Mouse (Mus musculus) ES-E14 (cell line): Measurements from ENCODE around the gene Hlcs. TPM values are rescaled to one million over a fixed set of nuclear protein-coding genes. Genes with fewer than 3 reads are reported as not detected.
A peak's percentile ranks its signal among the peaks of the same experiment; 100 is the strongest.

Experiments
- DNase-seq: peaks from one replicate; pipeline ENCODE4 v3.0.0-alpha.2; 2013; ENCODE audit warnings: low read depth, low spot score
- H3K27ac ChIP-seq: 2 replicates; pipeline ENCODE4 v1.5.1; 2012; ENCODE audit warnings: low read depth, mild to moderate bottlenecking, low read length, moderate library complexity, mixed read lengths; ENCODE audit not compliant: poor library complexity, insufficient read depth, severe bottlenecking
- H3K36me3 ChIP-seq: 2 replicates; pipeline ENCODE4 v1.6.1; 2012; ENCODE audit warnings: mild to moderate bottlenecking, low read length, moderate library complexity, mixed read lengths; ENCODE audit not compliant: control insufficient read depth, poor library complexity, insufficient read depth, severe bottlenecking
- H3K4me1 ChIP-seq, 2 experiments: fragments of 150-350 bp in 1 of 2; sonication (generic) in 1 of 2; 2 replicates each; pipeline ENCODE4 v1.6.1; 2012; ENCODE audit warnings: low read length in 2 of 2, mild to moderate bottlenecking in 1 of 2, mixed read lengths in 1 of 2; ENCODE audit not compliant: control insufficient read depth in 2 of 2, insufficient read depth in 2 of 2, poor library complexity in 1 of 2
- H3K4me3 ChIP-seq, 2 experiments: fragments of 150-350 bp in 1 of 2; sonication (generic) in 1 of 2; 2 replicates each; pipeline ENCODE4 v1.5.1; 2012; ENCODE audit warnings: low read length in 2 of 2, low read depth in 1 of 2, mild to moderate bottlenecking in 1 of 2, mixed read lengths in 1 of 2; ENCODE audit not compliant: insufficient read depth in 1 of 2, poor library complexity in 1 of 2, severe bottlenecking in 1 of 2
- H3K9ac ChIP-seq: 2 replicates; pipeline ENCODE4 v1.6.1; 2012; ENCODE audit warnings: low read depth, mild to moderate bottlenecking, low read length, mixed read lengths; ENCODE audit not compliant: poor library complexity, insufficient read depth, severe bottlenecking
- H3K9me3 ChIP-seq: fragments of 150-350 bp; sonication (generic); 2 replicates; pipeline ENCODE4 v1.6.1; 2012; ENCODE audit warnings: low read depth, mild to moderate bottlenecking, low read length; ENCODE audit not compliant: control insufficient read depth, insufficient read depth
- CHD2 ChIP-seq: IDR thresholded peaks from 2 replicates; pipeline ENCODE4 v1.6.1; 2014; ENCODE audit warnings: mild to moderate bottlenecking, low read depth, low read length, inconsistent platforms
- HCFC1 ChIP-seq: IDR thresholded peaks from 2 replicates; pipeline ENCODE4 v1.6.1; 2012; ENCODE audit warnings: low read length, inconsistent platforms, borderline replicate concordance; ENCODE audit not compliant: insufficient read depth
- MAFK ChIP-seq: IDR thresholded peaks from 2 replicates; pipeline ENCODE4 v1.6.1; 2014; ENCODE audit warnings: mild to moderate bottlenecking, low read depth, low read length, inconsistent platforms; ENCODE audit not compliant: insufficient read depth
- ZC3H11A ChIP-seq: IDR thresholded peaks from 2 replicates; pipeline ENCODE4 v1.6.1; 2012; ENCODE audit warnings: low read depth, mild to moderate bottlenecking, inconsistent platforms, low read length, borderline replicate concordance
- ZNF384 ChIP-seq: IDR thresholded peaks from 2 replicates; pipeline ENCODE4 v1.6.1; 2012; ENCODE audit warnings: low read depth, low read length, inconsistent platforms
- in situ Hi-C, 2 experiments: fragments of 600-800 bp; cut with MboI; formaldehyde crosslinking; loops; one replicate each; pipeline ENCODE4 v1.15.1; 2025; ENCODE audit warnings: low sequenced_read_pairs in 2 of 2, inconsistent platforms in 1 of 2; ENCODE audit not compliant: unreplicated experiment in 2 of 2
- total RNA-seq: library from RNA; depleted of rRNA; stranded (reverse); fragments of 300-350 nt; gene quantifications from 2 replicates; pipeline ENCODE4 v1.2.3, GENCODE M21; 2012; rRNA removed

Gene Hlcs
- 5.2 and 10.1 TPM in 2 replicates for total RNA-seq

DNA sequence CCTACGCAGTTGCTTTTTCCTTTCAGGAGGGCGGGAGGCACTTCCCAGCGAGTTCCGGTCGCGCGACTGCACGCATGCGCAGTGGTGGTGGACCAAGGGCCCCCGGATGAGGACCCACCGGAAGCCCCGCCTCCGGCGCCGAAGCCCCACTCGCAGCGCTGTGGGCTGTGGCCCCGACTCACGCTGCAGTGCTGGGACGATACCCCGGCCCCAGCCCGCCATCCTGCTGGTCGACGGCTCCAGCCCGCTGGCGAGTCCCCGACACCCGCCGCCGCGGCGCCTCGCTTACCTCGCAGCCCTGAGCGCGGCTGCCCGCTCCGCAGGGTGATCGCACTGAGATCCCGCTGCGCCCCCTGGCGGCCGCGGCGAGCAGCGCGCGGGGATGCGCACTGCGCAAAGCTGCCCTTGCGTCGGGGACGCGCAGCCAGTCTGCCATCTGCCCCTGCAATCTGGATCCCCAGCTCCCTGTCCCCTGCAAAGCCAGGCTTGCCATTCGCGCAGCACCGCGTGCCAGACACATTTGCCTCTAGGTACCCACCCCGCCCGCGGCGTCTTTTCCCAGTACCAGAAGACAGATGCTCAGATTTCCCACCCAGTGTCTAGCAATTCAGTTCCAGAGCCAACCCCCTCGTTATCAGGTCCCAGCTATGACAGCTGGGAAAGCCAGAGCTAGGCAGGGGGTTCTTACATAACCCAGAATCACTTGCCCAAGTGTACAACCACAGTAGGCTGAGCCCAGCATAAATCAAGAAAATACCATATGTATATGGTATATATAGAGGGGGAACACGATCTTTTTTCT is at the start of gene Hlcs:
Hlcs (minus strand) TSS at position 343 of the 802 bp plus-strand sequence.
- no peaks in the 10 kb centered on the region for H3K9me3 ChIP-seq
- no peaks in the 10 kb centered on the region for H3K36me3 ChIP-seq
- peaks cover 0 to 6% of the 10 kb centered on the region in 2 experiments; a peak in 1 of 4 replicates for H3K4me1 ChIP-seq
- DNase-seq = peak; percentile 92
- TF ChIP-seq CHD2 = no peak
- no peak for TF ChIP-seq ZC3H11A
- TF ChIP-seq MAFK = no peak
- no peak for TF ChIP-seq ZNF384
- peak; percentile 60; the same call in 1 of the 2 replicates for TF ChIP-seq HCFC1
- peak within 1 kb of the TSS; percentile 99 for H3K9ac ChIP-seq
- in situ Hi-C loops = no loop called here
- H3K27ac ChIP-seq = peak within 1 kb of the TSS; percentile 89
- H3K4me3 ChIP-seq = peak within 1 kb of the TSS; percentile 81 to 96

- Histone ChIP-seq H3K4me1 (no peaks in the 10 kb centered on the region), H3K27ac (no peak overlapping the region), H3K9ac (no peak overlapping the region), H3K9me3 (no peaks in the 10 kb centered on the region), H3K4me3 (no peak overlapping the region), H3K36me3 (no peaks in the 10 kb centered on the region)
- TF ChIP-seq HCFC1 (no peak), ZNF384 (no peak), MAFK (no peak), ZC3H11A (no peak), CHD2 (no peak)
- in situ Hi-C loops = no loop called here
- DNase-seq = no peak
Observed at GRCm38 (mm10) chr16:94362174-94362873, 49.0 kb upstream of the Hlcs start.

DNA sequence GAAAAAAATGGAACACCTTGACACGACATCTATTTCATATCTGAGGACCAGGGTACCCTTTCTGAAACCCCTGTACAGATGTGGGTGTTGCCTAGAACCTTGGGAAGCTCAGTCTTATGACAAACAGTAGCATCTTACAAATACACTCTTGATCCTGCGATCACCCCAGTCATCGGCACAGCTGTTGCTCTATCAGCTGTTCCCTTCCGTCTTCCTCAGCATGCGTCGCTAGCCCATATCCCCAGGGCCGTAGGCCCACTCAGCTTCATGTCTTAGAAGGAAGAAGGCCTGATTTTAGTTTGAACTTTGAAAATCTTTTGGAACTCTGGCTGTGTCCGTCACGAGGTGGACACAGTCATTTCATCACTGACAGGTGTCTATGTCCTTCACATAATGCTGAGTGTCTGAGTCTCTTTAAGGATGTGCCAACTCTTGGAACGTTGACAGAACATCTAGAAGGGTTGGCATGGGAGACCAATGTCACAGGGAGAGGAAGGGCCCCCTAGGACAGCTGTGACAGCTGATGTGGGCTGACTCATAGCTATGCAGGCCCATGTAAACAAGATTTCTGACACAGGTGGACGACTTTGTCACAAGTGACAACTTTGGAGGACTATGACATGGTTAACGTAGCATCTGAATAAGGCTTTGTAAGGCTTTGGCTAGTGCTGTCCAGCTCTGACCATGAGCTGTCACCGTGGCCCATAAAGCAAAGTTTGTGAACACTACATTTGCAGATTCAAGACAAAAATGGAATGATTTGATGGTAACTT is 47.4 kb upstream of the Hlcs start:
- Histone ChIP-seq H3K4me3 (no peak overlapping the region), H3K9me3 (no peaks in the 10 kb centered on the region), H3K27ac (no peak overlapping the region)

DNA sequence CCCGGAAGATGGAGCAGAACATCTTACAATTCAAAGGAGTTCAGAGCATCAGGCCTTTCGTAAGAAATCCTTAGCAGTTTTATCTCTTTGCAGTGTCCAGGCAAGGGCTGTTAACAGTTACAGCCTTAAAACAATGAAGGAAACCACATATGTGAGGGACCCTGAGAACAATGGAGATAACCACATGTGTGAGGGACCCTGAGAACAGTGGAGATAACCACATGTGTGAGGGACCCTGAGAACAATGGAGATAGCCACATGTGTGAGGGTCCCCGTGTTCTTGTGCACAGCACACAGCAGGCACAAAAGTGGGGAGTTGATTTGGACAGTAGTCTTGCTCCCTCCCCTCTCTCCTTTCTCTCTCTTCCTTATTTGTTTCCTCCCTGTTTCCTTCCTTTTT is 44.7 kb upstream of the Hlcs start:
- no peak for DNase-seq
- in situ Hi-C loops = no loop called here

More for the DNA sequence above, 47.4 kb upstream of the Hlcs start:
- no peak for DNase-seq
- in situ Hi-C loops = no loop called here
- H3K9ac ChIP-seq = no peak overlapping the region
- no peaks in the 10 kb centered on the region for H3K4me1 ChIP-seq
- TF ChIP-seq ZNF384 = no peak
- TF ChIP-seq MAFK = no peak
- TF ChIP-seq CHD2 = no peak
- no peak for TF ChIP-seq HCFC1
- TF ChIP-seq ZC3H11A = no peak
- no peaks in the 10 kb centered on the region for H3K36me3 ChIP-seq

More for the DNA sequence above, 44.7 kb upstream of the Hlcs start:
- Histone ChIP-seq H3K27ac (no peak overlapping the region), H3K36me3 (no peaks in the 10 kb centered on the region), H3K9ac (no peak overlapping the region), H3K4me1 (peaks cover 0 to 1% of the 10 kb centered on the region in 2 experiments; a peak in 1 of 4 replicates), H3K4me3 (no peak overlapping the region), H3K9me3 (no peaks in the 10 kb centered on the region)
- no peak for TF ChIP-seq HCFC1
- no peak for TF ChIP-seq CHD2
- TF ChIP-seq ZC3H11A = no peak
- no peak for TF ChIP-seq MAFK
- no peak for TF ChIP-seq ZNF384
